Mouse (Mus musculus): Measurements from ENCODE around the gene Pax8. TPM values are rescaled to one million over a fixed set of nuclear protein-coding genes. Genes with fewer than 3 reads are reported as not detected.

Gene Pax8
- polyA plus RNA-seq, 1 experiment from 2014 or later: 1.6 TPM

DNA sequence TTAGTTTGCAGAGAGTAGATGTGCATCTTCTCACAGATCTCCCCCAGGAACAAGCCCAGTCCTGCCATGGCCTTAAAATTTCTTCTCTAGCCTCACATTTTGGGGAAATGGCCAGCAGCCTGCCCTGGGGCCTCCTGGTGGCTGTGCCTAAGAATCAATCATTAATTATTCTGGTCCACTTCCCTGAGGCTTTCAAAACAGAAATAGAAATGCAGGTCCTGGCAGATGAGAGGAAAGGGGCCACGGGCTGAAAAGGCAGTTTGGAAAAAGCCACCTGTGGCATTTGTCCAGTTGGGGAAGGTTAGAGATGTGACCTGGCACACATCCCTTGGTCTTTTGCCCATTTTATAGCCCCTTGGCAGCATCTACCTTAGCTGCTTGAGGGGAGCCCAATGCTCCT is 3.8 kb upstream of the Pax8 start:
- 33% methylated on average over 1 of the region's 1 CpGs for WGBS
- Histone ChIP-seq H3K27me3 (ENCODE audit: insufficient read depth, poor library complexity, severe bottlenecking) (peaks cover 62% of the 10 kb centered on the region), H3K9me3 (no peaks in the 10 kb centered on the region), H3K4me1 (peaks cover 10% of the 10 kb centered on the region; the same call in 1 of the 2 replicates), H3K36me3 (no peaks in the 10 kb centered on the region), H3K4me3 (no peak overlapping the region), H3K27ac (no peak overlapping the region)
- DNase-seq (ENCODE audit: low spot score): no peak

DNA sequence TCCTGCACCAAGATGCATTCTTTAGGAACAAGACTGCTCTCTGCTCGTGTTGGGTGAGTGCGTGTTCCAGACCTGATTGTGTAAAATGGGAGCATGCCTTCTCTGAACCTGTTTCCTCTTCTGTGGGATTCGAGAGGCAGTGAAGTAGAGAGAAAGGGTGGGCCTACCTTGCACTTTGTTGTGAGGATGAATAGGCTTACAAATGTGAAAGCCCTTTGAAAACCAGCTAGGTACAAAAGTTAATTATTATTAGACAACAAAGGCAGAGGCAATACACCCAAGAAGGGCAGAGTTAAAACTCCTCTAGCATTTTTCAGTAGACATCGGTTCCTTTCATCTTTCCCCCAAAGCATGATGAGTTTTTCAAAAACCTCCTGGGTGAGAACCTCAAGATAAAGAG is 3.2 kb upstream of the Pax8 start:
- H3K4me3 ChIP-seq: no peak overlapping the region
- no peak overlapping the region for H3K27ac ChIP-seq
- H3K36me3 ChIP-seq: no peaks in the 10 kb centered on the region
- no peaks in the 10 kb centered on the region for H3K9me3 ChIP-seq
- DNase-seq (ENCODE audit: low spot score): no peak
- 68% methylated on average over 4 of the region's 4 CpGs for WGBS
- H3K4me1 ChIP-seq: peaks cover 15% of the 10 kb centered on the region
- peaks cover 67% of the 10 kb centered on the region for H3K27me3 ChIP-seq (ENCODE audit: insufficient read depth, poor library complexity, severe bottlenecking)

DNA sequence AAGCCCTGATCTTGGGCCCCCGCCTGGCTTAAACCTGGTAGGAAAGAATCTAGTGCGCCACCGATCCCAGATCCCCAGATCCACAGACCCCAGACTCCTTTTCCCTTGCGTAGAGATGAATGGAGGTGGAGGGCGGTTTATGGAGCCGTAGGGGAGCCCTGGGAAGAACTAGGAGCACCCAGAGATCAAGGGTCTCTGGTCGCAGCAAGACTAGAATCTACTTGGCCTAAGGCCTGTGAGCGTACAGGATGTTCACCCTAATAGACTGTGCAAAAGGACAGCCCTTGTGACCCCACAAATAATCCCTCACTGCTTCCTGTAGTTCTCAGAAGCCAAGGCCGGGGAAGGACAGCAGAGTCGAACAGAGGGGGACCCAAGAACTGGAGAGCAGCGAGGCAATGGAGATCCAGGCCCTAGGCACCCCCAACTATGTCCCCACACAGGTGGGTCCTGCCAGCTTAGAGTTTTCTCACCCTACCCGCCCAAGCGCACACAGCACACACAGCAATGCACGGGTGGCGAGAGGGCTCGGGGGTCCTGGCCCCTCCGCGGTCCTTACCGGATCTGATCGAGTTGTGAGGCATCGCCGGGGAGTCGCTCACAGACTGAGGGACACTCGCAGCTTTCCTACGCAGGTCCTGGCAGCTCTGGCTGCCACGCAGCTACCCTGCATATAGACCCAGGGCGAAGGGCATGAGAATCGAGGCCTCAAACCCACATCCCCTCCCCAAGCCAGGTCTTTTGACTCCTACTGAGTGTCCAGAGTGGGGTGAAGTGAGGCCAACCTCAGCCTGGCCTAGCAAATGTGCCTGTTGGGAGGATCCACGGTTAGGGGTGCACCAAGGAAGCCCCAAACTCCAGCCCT is 653 bp downstream of the Pax8 start:
- Histone ChIP-seq H3K9me3 (no peaks in the 10 kb centered on the region), H3K27ac (no peak overlapping the region), H3K4me3 (peak overlapping the region; percentile 51), H3K27me3 (ENCODE audit: insufficient read depth, poor library complexity, severe bottlenecking) (peaks cover 95% of the 10 kb centered on the region), H3K36me3 (no peaks in the 10 kb centered on the region), H3K4me1 (peaks cover 17% of the 10 kb centered on the region)
- WGBS: 10% methylated on average over 29 of the region's 29 CpGs
- no peak for DNase-seq (ENCODE audit: low spot score)

DNA sequence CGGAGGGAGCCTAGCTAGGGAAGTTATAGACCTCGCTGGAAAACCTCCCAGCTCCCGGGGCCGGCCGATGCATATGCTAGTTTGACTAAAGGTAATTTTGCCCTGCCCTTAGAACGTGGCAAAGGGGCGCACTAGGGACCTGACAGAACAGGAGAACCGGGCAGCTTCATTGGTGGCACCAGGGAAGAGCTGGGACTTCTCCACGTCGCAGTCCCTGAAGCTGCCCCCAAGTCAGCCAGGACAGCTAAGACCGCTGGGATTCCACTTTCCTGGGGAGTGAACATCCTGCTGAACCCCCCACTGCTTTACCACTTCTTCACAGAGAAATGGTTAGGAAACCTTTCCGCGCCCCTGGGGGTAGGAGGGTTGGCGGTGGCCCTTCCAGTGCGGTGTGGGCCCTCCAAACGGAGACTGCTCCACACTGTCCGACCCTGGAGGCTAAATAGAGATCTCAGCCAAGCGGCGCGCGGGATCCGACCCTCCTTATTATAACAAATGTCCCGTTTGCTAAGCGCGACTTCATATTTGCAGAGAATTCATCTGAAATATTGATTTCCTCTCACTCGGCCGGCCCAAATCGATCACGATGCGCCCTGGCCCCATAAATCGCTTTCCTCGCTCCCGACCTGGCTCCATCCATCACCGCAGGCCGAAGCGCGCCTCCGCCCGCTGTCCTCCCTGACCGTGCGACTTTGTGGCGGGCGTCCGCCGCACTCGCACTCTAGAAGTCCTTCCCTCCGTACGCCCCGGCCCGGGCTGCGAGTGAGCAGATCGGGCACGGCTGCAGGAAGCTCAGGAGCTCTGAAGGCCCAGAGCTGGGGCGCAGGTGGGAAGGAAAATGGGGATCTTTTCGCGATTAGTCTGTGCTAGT is 1.5 kb downstream of the Pax8 start:
- Histone ChIP-seq H3K27me3 (ENCODE audit: insufficient read depth, poor library complexity, severe bottlenecking) (peaks cover 96% of the 10 kb centered on the region), H3K27ac (no peak overlapping the region), H3K36me3 (no peaks in the 10 kb centered on the region), H3K4me1 (peaks cover 17% of the 10 kb centered on the region), H3K4me3 (peak overlapping the region; percentile 51), H3K9me3 (no peaks in the 10 kb centered on the region)
- under 1% methylated on average over 56 of the region's 56 CpGs for WGBS
- DNase-seq (ENCODE audit: low spot score): no peak

DNA sequence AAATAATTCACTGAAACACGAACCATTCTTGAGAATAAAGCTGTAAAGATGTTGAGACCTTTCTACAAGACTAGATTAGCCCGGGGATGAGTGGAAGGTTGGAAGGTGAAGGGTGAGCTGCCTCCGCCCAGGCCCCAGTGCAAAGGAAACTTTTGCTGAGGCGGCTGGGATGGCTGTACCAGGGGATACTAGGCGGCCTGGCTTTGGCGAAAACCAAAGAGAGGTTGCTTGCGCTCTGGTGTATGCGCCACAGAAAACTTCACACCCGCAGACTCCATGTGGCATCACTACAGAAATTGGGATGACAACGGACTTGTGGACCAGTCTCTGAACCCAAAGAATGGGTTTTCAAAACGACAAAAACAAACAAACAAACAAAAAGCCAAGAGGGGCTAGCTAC is 2.7 kb downstream of the Pax8 start:
- Histone ChIP-seq H3K4me3 (no peak overlapping the region), H3K9me3 (no peaks in the 10 kb centered on the region), H3K27me3 (ENCODE audit: insufficient read depth, poor library complexity, severe bottlenecking) (peaks cover 97% of the 10 kb centered on the region), H3K36me3 (no peaks in the 10 kb centered on the region), H3K4me1 (peaks cover 17% of the 10 kb centered on the region), H3K27ac (no peak overlapping the region)
- WGBS: 2% methylated on average over 11 of the region's 11 CpGs
- no peak for DNase-seq (ENCODE audit: low spot score)

DNA sequence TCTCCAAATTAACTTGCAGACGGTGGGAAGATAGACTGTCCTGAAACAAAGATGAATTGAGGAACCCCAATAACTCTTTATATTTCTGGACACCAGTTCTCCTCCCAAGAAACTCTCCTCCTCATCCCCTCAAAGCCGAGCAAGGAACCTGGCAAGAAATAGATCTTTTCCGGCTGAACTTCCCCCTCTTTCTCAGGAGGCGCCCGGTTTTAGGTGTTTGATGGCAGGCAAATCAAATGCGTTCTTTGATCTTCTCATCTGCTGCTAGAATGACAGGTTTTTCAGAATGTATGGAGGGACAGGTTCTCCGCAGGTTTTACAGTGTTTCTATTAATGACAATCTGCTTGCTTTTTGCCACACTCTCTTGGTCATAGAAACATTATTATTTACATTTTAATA is 3.3 kb downstream of the Pax8 start:
- 3% methylated on average over 7 of the region's 7 CpGs for WGBS

DNA sequence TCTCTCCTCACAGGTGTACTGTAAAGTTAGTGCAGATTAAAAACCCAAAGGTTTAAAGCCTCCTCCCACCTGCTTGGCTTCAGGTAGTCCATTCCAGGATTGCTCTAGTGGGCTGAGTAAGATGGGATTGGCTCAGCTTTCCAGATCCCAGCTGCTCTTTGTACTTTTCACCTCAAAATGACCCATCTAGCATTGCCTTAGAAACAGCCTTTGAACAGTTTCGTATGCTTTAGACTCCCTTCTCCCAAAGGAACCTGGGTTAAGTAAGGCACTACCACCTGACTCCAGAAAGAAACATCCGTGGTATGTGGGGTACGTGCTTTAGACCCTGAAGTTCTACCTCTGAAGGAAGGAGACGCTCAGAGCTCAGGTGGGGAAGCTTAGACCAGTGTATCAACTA is 6.3 kb downstream of the Pax8 start:
- WGBS: 56% methylated on average over 4 of the region's 4 CpGs
- Histone ChIP-seq H3K4me1 (peaks cover 7% of the 10 kb centered on the region), H3K36me3 (no peaks in the 10 kb centered on the region), H3K27me3 (ENCODE audit: insufficient read depth, poor library complexity, severe bottlenecking) (peaks cover 70% of the 10 kb centered on the region), H3K27ac (no peak overlapping the region), H3K4me3 (no peak overlapping the region), H3K9me3 (no peaks in the 10 kb centered on the region)
- DNase-seq (ENCODE audit: low spot score): no peak

More for the DNA sequence above, 3.3 kb downstream of the Pax8 start:
- H3K27ac ChIP-seq: no peak overlapping the region
- no peaks in the 10 kb centered on the region for H3K36me3 ChIP-seq
- peaks cover 17% of the 10 kb centered on the region for H3K4me1 ChIP-seq
- DNase-seq (ENCODE audit: low spot score): no peak
- peaks cover 96% of the 10 kb centered on the region for H3K27me3 ChIP-seq (ENCODE audit: insufficient read depth, poor library complexity, severe bottlenecking)
- no peak overlapping the region for H3K4me3 ChIP-seq
- H3K9me3 ChIP-seq: no peaks in the 10 kb centered on the region

DNA sequence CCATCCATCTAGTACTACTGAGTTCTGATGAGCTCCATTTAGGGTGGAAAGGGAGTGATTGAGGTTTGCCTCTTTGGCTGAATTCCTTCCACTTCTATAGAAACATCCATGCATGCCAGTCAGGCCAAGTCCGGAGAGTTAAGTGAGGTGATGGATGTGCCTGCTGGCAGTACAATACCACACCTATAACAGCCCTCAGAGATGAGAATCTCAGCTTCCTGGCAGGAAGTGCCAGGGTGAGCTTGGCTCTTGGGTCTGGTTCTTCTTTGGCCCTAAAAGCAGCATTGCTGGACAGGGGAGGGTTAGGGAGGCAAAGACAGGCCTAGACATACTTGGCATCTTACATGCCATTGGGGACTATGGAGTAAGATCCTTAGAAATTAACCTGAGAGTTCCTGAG is 7.0 kb downstream of the Pax8 start:
- Histone ChIP-seq H3K9me3 (no peaks in the 10 kb centered on the region), H3K27me3 (ENCODE audit: insufficient read depth, poor library complexity, severe bottlenecking) (peaks cover 64% of the 10 kb centered on the region), H3K27ac (no peak overlapping the region), H3K36me3 (no peaks in the 10 kb centered on the region), H3K4me3 (no peak overlapping the region), H3K4me1 (peaks cover under 1% of the 10 kb centered on the region)
- DNase-seq (ENCODE audit: low spot score): no peak
- 70% methylated on average over 1 of the region's 1 CpGs for WGBS

DNA sequence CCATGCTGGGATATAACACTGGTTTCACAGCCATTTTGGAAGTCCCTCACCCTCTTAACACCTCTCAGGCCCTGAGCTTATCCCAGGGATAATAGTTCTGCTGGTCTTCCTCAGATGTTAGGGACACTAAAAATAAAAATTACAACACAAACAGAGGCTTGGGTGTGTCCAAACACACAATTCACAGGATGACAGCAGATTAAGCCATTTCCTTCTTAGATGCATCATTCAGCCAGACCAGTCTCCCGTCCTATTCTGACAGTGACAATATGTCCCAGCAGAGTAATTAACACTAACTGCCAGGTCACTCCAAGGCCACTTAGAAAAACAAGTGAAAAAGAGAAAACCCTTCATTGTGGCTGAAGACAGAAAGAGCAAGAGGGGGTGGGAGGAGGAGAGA is 8.2 kb downstream of the Pax8 start:
- Histone ChIP-seq H3K4me3 (no peak overlapping the region), H3K36me3 (no peaks in the 10 kb centered on the region), H3K27ac (no peak overlapping the region), H3K27me3 (ENCODE audit: insufficient read depth, poor library complexity, severe bottlenecking) (peaks cover 53% of the 10 kb centered on the region), H3K4me1 (no peaks in the 10 kb centered on the region), H3K9me3 (no peaks in the 10 kb centered on the region)
- DNase-seq (ENCODE audit: low spot score): no peak
- WGBS: 15% methylated on average over 1 of the region's 1 CpGs

GRCm38 (mm10) chr2:24460808-24461127 is 14.6 kb downstream of the Pax8 start:
- Histone ChIP-seq H3K27ac (no peak overlapping the region), H3K27me3 (ENCODE audit: insufficient read depth, poor library complexity, severe bottlenecking) (peaks cover 13% of the 10 kb centered on the region; the same call in 1 of the 2 replicates), H3K36me3 (no peaks in the 10 kb centered on the region), H3K9me3 (no peaks in the 10 kb centered on the region), H3K4me3 (no peak overlapping the region), H3K4me1 (no peaks in the 10 kb centered on the region)
- no peak for DNase-seq (ENCODE audit: low spot score)
- 13% methylated on average over 2 of the region's 2 CpGs for WGBS

DNA sequence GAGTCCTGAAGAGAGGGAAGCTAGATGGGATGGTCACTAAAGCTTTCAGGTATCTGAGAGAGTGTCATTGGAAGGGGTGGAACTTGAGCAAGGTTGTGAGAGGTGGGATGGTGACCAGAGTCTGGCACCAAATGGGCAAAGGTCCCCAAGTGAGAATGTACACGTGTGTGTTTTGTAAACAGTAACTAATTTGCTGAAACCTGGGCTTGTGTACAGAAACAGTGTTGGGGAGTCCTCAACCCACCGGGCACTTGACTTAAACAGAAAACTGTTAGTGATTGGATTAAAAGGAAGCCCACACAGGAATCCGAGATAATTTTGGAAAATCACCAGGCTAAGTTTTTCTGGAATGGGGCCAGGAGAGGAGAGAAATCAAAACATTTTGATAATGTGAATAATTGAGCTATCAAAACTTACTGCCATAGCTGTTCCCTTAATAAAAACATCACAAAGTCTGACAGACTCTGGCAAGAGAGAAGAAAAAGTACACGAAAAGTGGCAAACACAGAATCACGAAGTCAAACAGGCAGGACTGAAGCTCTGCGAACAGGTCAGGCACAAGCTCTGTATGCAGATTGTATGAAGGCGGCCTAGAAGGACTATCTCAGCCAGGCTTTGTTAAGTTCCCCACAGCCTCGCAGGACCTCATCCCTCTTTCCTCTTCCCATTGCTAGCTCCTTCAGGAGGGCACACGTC is 15.1 kb downstream of the Pax8 start:
- WGBS: 41% methylated on average over 9 of the region's 9 CpGs
- DNase-seq (ENCODE audit: low spot score): no peak
- Histone ChIP-seq H3K4me3 (no peak overlapping the region), H3K9me3 (no peaks in the 10 kb centered on the region), H3K4me1 (no peaks in the 10 kb centered on the region), H3K27ac (no peak overlapping the region), H3K36me3 (no peaks in the 10 kb centered on the region), H3K27me3 (ENCODE audit: insufficient read depth, poor library complexity, severe bottlenecking) (peaks cover 13% of the 10 kb centered on the region; the same call in 1 of the 2 replicates)

DNA sequence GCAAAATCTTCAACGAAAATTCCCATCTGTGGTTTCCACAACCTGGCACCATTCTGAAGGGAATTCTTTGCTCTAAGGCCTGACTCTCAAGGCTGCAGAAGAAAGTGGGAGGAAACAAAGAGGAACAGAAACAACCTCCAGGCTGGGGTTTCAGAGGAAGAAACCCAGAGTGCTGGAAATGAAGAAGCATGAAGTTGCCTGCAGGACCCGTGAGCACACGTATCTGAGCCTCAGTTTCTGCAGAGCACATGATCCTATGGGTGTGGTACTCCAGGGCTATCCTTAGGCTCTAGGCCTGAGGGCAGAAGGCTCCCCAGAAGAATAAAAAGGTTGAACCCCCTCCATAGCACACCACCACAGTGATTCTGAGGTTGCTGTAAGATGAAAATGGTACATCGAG is 18.6 kb downstream of the Pax8 start:
- Histone ChIP-seq H3K36me3 (no peaks in the 10 kb centered on the region), H3K27ac (no peak overlapping the region), H3K4me1 (no peaks in the 10 kb centered on the region), H3K9me3 (no peaks in the 10 kb centered on the region), H3K27me3 (ENCODE audit: insufficient read depth, poor library complexity, severe bottlenecking) (0 out of 2 replicates have a peak, but pooled peaks cover 9% of the 10 kb centered on the region), H3K4me3 (no peak overlapping the region)
- WGBS: 77% methylated on average over 4 of the region's 4 CpGs
- DNase-seq (ENCODE audit: low spot score): no peak
